Mouse (Mus musculus) retina, adult 2 months (tissue): ENCODE data around the gene Bckdk.
"Not testable (repeated sequence)": the region's sequence is repeated elsewhere in the genome, so short reads cannot be mapped to it uniquely, and the experiment has no call there.

Experiments used
- DNase-seq: peaks from one replicate; pipeline ENCODE4 v3.0.0-alpha.2; 2012; ENCODE audit warnings: low read depth, low spot score

Bckdk gene

GRCm38 (mm10) chr7:127895891-127896290, 8.0 kb upstream of the Bckdk start:
- not testable (repeated sequence) for DNase-seq

DNA sequence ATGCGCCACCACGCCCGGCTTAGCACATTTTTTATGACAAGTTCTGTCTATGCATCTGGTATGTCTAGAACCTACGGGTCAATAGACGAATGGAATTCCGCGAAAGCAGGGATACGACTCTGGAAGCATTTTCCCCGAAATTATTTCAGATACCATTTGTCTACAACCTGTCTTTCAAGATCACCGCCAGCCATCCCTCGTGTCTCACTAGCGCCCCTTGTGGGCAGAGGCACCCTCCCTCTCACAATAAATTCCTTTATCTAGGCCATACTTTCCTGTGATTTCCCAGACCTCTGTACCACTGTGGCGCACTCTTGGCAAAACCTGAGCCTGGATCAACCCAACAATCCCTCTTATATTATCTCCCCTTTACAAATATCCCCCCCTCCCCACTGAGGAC, 7.5 kb upstream of the Bckdk start:
- DNase-seq, result no peak

- no peak for DNase-seq
Observed at GRCm38 (mm10) chr7:127897542-127897941, 6.3 kb upstream of the Bckdk start.

- DNase-seq, result no peak
Observed at GRCm38 (mm10) chr7:127898179-127898956, 5.5 kb upstream of the Bckdk start.

DNA sequence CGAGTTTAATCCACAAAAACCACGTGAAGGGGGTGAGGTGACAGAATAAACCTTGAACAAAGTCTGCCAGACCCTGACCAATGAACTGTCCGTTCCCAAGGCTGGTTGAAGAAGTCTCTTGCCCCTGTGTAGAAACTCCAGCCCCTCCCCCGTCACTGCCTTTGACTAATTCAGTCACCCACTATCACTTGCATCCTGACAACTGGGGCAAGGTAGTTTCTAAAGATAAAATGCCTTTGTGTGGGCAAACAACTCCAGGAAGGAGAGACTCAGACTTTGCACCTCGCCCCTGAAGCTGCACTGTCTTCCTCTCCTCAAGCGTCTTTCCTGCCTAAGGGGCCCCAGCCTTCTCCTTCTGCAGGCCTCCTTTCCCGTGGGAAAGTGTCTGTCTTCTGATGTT, 3.9 kb upstream of the Bckdk start:
- DNase-seq, result no peak

DNA sequence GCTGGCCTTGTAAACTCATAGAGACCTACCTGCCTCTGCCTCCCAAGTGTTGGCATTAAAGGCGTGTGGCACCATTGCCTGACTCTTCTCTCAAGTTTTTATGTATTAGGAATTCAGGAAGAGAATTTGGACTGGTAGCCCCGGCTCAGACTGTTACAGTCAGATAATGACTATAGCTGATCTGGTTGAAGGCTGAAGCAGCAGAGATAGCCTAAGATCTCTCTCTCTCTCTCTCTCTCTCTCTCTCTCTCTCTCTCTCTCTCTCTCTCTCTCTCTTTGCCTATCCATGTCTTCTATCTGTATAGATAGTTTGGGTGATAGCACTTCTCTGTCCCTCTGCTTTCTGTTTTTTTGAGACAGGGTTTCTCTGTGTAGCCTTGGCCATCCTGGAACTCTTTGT, 2.1 kb upstream of the Bckdk start:
- DNase-seq, result no peak

DNA sequence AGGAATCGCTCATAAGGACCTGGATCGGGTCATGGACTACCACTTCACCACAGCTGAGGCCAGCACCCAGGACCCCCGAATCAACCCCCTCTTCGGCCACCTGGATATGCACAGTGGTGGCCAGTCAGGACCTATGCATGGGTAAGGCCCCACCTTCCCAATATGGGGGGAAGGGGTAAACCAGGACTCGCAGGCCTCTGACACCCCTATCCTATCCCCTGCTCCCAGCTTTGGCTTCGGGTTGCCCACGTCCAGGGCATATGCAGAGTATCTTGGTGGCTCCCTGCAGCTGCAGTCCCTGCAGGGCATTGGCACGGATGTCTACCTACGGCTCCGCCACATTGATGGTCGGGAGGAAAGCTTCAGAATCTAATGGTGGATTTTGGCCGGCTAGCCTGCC, 4.1 kb downstream of the Bckdk start:
- DNase-seq, result no peak

GRCm38 (mm10) chr7:127908656-127909055, 4.8 kb downstream of the Bckdk start:
- no peak for DNase-seq

DNA sequence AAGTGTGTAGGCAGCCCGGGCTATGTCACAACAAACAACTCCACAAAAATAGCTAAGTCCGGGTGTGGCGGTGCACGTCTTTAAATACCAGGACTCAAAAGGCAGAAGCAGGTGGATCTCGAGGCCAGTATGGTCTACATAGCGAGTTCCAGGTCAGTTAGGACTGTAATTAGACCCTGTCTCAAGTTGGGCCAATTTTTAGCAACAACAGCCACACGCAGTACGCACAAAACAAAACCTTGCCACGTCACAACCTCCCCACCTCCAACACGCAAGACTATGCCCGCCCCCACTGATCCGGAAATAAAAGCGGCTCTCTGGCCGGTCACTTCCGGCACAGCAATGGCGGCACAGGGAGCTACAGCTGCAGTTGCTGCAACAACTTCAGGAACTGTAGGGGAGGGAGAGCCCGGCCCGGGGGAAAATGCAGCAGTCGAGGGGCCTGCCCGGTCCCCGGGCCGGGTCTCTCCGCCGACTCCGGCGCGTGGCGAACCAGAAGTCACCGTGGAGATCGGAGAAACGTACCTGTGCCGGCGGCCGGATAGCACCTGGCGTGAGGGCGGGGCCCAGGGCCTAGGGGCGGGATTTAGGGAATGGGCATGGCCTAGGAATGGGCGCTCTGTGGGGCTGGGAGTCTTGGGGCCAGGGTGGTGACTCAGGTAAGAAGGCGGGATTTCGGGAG, 8.4 kb downstream of the Bckdk start, which contains the start of gene Kat8:
TSS of gene Kat8 (plus strand) at position 327 of the 682 bp plus-strand sequence.
- DNase-seq, result peak; percentile 88

DNA sequence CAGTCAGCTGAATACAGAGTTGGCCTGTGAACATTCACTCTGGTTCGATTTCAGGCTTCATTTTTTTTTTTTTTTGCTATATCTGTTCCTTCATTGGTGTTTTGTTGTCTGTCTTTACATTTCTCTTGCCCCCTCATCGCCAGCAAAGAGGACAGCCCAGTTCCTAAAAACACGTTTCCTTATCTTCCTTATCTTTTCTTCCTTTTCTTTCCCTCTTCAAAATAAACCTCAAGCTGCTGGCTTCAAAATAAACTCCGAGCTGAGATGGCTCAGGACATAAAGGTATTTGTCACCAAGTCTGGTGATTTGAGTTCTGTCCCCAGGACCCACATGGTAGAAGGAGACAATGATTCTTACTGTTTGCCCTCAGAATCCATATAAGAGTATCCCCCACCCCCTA, 9.1 kb downstream of the Bckdk start:
- DNase-seq, result no peak

- DNase-seq, result no peak
Observed at GRCm38 (mm10) chr7:127915293-127915692, 11.4 kb downstream of the Bckdk start.

- no peak for DNase-seq
Observed at GRCm38 (mm10) chr7:127918203-127918602, 14.3 kb downstream of the Bckdk start.

GRCm38 (mm10) chr7:127919290-127919689, 15.4 kb downstream of the Bckdk start:
- DNase-seq, result no peak

GRCm38 (mm10) chr7:127921516-127921915, 17.6 kb downstream of the Bckdk start:
- no peak for DNase-seq

DNA sequence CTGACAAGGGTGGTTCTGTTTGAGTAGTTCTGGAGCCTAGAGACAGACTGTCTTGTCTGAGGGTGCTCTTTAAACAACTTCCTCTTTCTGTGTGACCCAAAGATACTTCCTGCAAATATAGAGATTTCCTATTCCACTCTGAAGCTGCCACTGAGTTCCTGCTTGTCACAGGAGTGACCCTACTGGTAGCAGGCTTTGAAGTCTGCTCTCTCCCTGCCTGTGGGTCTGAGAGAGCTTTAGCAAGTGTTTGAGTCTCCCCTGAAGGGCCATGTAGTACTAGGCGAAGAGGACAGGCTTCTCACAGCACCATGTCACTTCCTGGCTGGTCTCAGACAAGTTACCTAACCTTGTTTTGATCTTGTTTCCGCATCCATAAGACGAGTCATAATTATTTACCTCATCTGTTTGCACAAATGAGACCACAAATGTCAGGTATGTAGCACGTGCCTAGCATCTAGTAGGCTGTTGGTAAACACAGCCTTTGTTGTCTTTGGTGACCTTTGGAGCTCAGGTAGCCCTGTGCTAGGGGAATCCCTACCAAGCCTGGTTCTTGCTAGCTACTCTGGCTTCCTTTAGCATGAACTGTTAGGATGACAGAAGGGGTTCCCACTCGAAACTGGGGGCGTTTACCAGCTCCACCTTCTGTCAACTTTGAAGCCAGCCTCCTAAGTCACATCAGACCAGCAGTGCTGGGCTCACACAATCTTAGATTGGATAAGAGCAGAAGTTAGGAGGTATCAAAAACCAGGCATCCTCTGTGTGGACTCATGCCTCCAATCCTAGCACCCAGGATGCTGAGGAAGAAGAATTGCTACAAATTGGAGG, 18.8 kb downstream of the Bckdk start:
- no peak for DNase-seq

- no peak for DNase-seq
Observed at GRCm38 (mm10) chr7:127923714-127924113, 19.8 kb downstream of the Bckdk start.

DNA sequence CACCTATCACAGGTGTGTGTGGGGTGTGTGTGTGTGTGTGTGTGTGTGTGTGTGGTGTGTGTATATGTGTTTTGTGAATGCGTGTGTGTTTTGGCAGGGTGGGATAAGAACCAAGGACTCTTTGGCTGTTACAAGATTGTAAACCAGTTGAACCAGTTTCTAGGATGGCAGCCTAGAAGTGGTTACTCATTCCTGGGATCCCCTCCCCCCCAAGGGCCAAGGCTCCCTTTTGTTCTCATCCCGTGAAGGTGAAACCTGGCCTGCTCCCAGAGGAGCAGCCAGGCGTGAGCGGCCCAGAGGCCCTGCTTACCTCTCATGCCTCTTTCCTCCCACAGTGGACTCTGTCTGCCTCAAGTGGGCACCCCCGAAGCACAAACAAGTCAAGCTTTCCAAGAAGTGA, 21.4 kb downstream of the Bckdk start:
- DNase-seq, result no peak

DNA sequence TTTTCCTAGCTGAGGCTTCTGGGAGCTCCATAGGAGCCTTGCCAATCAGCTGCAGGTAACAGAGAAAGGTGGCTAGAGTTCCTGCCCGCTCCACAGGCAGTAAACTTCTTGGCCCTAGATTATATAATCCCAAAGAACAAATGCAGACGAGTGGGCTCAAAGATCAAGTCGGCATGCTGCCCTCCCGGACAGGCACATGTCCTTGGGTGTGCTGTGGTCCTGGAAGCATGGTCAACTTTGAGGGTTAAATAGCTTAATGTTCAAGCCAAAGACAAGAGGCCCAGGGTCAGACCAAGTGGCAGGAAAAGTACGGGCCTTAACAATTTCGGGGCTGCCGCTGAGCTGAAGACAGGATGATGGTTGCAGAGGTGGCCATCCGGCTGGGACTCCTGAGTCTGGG, 22.2 kb downstream of the Bckdk start:
- no peak for DNase-seq

- no peak for DNase-seq
Observed at GRCm38 (mm10) chr7:127926846-127927245, 23.0 kb downstream of the Bckdk start.

GRCm38 (mm10) chr7:127927726-127928125, 23.8 kb downstream of the Bckdk start:
- no peak for DNase-seq

GRCm38 (mm10) chr7:127928596-127928995, 24.7 kb downstream of the Bckdk start:
- DNase-seq, result no peak

- no peak for DNase-seq
Observed at GRCm38 (mm10) chr7:127929923-127930322, 26.0 kb downstream of the Bckdk start, which contains the start of gene Prss8. Gene Prss8, minus strand, starts transcription at chr7:127930104.
